Mouse (Mus musculus) 3T3-L1 (cell line): ENCODE results near the gene Fbrsl1.

Experiments used
- DNase-seq: peaks from one replicate; pipeline ENCODE4 v3.0.0-alpha.2; 2015; ENCODE audit warnings: low read depth, low spot score

Gene Fbrsl1

GRCm38 (mm10) chr5:110363822-110364545, 84.3 kb downstream of the Fbrsl1 start:
- DNase-seq: no peak

GRCm38 (mm10) chr5:110363179-110363821, 85.0 kb downstream of the Fbrsl1 start:
- DNase-seq: no peak

GRCm38 (mm10) chr5:110362813-110363178, 85.5 kb downstream of the Fbrsl1 start:
- DNase-seq: no peak

DNA sequence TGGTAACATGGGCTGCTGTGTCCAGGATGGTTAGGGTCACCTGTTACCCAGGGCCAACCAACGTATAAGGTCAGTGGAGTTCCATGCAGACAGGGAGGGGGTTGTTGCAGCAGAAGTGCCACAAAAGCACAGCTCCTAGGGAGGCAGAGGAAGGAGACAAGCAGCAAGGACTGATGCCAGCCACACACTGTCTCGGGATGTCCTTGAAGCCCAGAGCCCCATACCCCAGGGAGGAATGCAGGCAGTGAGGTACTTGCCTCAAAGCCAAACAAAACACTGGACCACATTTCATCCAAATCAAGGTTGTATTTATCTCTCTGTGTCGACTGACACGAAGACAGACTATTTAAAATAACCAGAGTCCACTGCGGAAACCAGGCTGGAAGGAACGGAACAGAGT, 86.8 kb downstream of the Fbrsl1 start:
- no peak for DNase-seq

- peak; percentile 93 for DNase-seq
Observed at GRCm38 (mm10) chr5:110357531-110358179, 90.6 kb downstream of the Fbrsl1 start.

DNA sequence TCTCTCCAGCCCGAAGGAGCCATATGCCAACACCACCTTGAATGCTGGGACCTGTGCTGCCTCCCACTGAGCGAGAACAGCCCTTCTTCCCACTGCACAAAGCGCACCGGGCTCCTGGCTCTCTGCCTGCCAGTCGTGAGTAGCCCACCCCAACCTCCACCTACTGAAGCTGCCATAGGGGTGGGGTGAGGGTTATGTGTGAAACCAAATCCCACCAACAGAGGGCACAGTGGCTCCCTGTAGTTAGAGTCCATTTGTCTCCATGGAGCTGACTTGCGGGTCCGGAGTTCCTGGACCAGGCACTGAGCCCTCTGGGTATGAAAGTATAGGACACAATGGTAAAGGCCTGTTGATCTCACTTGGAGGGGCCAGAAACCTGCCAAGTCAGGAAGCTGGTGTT, 93.6 kb downstream of the Fbrsl1 start:
- peak; percentile 68 for DNase-seq

DNA sequence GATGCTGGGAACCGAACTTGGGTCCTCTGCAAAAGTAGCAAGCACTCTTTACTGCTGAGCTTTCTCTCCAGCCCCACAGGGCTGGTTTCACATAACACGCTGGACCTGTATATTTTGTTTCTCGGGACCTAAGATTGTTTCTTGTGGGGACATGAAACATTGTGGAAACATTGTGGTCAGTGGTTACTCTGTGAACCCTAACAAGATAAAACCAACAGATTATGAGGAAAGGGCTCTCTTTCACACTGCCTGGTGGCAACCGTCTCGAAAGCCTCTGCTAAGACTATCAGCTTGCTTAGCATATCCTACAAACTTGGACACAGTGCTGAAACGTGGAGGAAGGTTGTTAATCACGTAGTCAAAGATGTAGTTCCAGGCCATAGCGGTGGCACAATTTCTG, 101.3 kb downstream of the Fbrsl1 start:
- no peak for DNase-seq

- DNase-seq: no peak
Observed at GRCm38 (mm10) chr5:110345553-110345952, 102.8 kb downstream of the Fbrsl1 start.

GRCm38 (mm10) chr5:110344524-110344923, 103.8 kb downstream of the Fbrsl1 start, which contains the start of gene Lrcol1:
TSS of gene Lrcol1 (plus strand) at chr5:110344730.
- DNase-seq: no peak

DNA sequence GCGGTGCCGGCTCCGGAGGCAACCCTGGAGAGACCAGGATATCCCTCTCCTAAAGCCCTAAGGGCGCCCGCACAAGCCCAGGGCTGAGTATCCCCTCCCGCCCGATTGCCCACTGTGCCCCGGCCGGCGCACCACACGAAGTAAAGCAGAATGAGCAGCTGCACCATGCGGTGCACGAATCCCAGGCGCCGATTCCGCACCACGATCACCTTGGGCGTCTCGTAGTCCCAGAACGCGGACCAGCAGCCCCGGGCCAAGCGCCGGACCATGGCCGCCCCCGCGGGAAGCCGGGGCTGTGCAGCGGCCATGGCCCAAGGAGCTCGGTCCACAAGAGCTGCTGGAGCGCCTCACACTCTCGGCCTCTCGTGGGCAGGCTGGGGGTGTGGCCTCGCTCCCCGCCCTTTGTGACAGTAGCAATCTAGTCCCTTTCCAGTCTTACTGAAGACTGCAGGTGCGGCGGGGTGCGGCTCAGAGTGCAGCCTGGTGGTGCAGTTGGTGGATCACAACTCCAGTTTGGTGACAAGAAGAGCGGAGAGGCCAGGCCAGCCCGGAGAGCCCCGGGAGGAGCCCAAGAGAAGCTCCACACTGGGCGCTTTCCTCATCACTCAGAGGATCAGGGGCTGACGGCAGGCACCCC, 105.5 kb downstream of the Fbrsl1 start, which contains the start of gene P2rx2:
Gene P2rx2, minus strand, starts transcription at position 565 of the 637 bp plus-strand sequence.
- DNase-seq: no peak

- DNase-seq: peak; percentile 90
Observed at GRCm38 (mm10) chr5:110338792-110339191, 109.5 kb downstream of the Fbrsl1 start.

- no peak for DNase-seq
Observed at GRCm38 (mm10) chr5:110330508-110330907, 117.8 kb downstream of the Fbrsl1 start.

GRCm38 (mm10) chr5:110313127-110313526, 135.2 kb downstream of the Fbrsl1 start:
- no peak for DNase-seq
